Mouse (Mus musculus): ENCODE measurements around the gene Pomt2.

DNA sequence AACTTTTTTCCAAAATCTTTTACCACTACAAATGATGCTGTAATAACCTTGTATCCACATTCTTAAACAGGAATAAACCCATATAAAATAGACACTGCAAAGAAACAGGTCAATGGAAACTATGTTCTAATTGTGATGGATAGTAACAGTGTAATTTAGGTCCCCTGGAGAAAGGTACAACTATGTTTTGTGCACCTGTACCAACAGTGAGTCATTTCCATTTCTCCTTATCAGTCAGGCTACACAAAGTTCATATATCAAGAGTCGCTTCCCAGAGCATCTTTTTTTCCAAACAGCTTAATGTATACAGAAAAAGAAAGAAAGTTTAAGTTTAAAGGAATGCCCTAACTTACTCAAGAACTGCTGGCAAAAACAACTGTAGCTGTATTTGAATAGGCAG is 47.3 kb upstream of the Pomt2 start:
- TF ChIP-seq CTCF (IDR thresholded peaks at IDR 0.05; ENCODE audit: low read depth): no peak
- TF ChIP-seq EP300 (IDR thresholded peaks at IDR 0.05; ENCODE audit: low read depth): no peak

All from liver, embryonic 14.5 days (tissue).